Mouse (Mus musculus): ENCODE data around the gene Raf1. TPM values are rescaled to one million over a fixed set of nuclear protein-coding genes. Genes with fewer than 3 reads are reported as not detected.

The Raf1 gene
- total and polyA plus RNA-seq, 3 experiments, result 79.3 to 80.7 TPM; not detected in 1

DNA sequence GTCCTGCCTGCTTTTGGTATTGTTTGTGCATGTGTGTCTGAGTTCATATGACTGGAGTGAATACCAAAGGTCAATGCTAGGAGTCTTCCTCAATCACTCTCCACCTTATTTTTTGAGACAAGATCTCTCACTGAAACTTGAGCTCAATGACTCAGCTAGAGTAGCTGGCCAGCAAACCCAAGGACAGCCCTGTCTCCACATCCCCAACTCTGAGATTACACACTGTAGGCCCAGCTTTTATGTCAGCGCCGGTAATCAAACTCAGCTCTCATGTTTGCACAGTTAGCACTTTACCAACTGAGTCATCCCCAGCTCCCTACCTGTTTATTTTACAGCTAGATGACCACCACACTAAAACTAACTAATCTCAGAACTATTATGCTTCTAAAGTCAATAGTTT lies 42.4 kb downstream of the Raf1 start:
- TF ChIP-seq SIN3A (IDR thresholded peaks at IDR 0.05; ENCODE audit: low read length) (no peak), EP300 (IDR thresholded peaks at IDR 0.05; ENCODE audit: low read depth in 1 of 2, low read length in 2 of 2) (no peak), JUND (IDR thresholded peaks at IDR 0.05; ENCODE audit: low read depth, low read length) (no peak), MEF2A (IDR thresholded peaks at IDR 0.05; ENCODE audit: extremely low read depth, insufficient replicate concordance, low read depth, low read length, poor library complexity, severe bottlenecking) (no peak), KAT2A (conservative IDR thresholded peaks at IDR 0.05; ENCODE audit: low read depth, low read length) (no peak), CHD1 (IDR thresholded peaks at IDR 0.05; ENCODE audit: low read depth, low read length) (no peak), HCFC1 (IDR thresholded peaks at IDR 0.05; ENCODE audit: low read depth, low read length) (no peak), ZKSCAN1 (IDR thresholded peaks at IDR 0.05; ENCODE audit: low read depth, low read length) (no peak), USF1 (IDR thresholded peaks at IDR 0.05; ENCODE audit: low read depth, low read length) (no peak), MXI1 (IDR thresholded peaks at IDR 0.05; ENCODE audit: low read depth, low read length) (no peak), TAL1 (IDR thresholded peaks at IDR 0.05; ENCODE audit: low read length) (no peak), NRF1 (IDR thresholded peaks at IDR 0.05; ENCODE audit: insufficient read depth, low read depth, low read length, poor library complexity, severe bottlenecking) (no peak), E2F4 (IDR thresholded peaks at IDR 0.05; ENCODE audit: borderline replicate concordance, low read depth, low read length) (no peak), ZNF384 (IDR thresholded peaks at IDR 0.05; ENCODE audit: low read depth, low read length) (no peak), MAX (IDR thresholded peaks at IDR 0.05; ENCODE audit: low read length) (no peak), POLR2AphosphoS5 (IDR thresholded peaks at IDR 0.05; ENCODE audit: borderline replicate concordance, low read depth, low read length) (no peak)
- Histone ChIP-seq H3K9ac (ENCODE audit: control insufficient read depth, low read depth, low read length, poor library complexity, severe bottlenecking) (no peak overlapping the region), H3K79me2 (ENCODE audit: control insufficient read depth, insufficient read depth, low read length, poor library complexity) (no peaks in the 10 kb centered on the region), H3K4me3 (ENCODE audit: control insufficient read depth in 1 of 2, insufficient read depth in 1 of 2, low read depth in 2 of 2, low read length in 2 of 2) (no peak overlapping the region), H3K36me3 (ENCODE audit: control insufficient read depth in 1 of 2, insufficient read depth in 2 of 2, low read length in 2 of 2) (peaks cover 0 to 26% of the 10 kb centered on the region in 2 experiments; a peak in 2 of 4 replicates), H3K9me3 (replicated peaks; ENCODE audit: insufficient read depth, low read length) (no peaks in the 10 kb centered on the region), H3K27ac (ENCODE audit: control insufficient read depth, low read depth, low read length) (no peak overlapping the region), H3K4me1 (ENCODE audit: control insufficient read depth in 1 of 2, insufficient read depth in 2 of 2, low read length in 2 of 2) (no peaks in the 10 kb centered on the region), H3K27me3 (ENCODE audit: control insufficient read depth in 1 of 2, insufficient read depth in 2 of 2, low read length in 2 of 2) (no peaks in the 10 kb centered on the region)
- DNase-seq (ENCODE audit: low read depth, low spot score), result no peak

DNA sequence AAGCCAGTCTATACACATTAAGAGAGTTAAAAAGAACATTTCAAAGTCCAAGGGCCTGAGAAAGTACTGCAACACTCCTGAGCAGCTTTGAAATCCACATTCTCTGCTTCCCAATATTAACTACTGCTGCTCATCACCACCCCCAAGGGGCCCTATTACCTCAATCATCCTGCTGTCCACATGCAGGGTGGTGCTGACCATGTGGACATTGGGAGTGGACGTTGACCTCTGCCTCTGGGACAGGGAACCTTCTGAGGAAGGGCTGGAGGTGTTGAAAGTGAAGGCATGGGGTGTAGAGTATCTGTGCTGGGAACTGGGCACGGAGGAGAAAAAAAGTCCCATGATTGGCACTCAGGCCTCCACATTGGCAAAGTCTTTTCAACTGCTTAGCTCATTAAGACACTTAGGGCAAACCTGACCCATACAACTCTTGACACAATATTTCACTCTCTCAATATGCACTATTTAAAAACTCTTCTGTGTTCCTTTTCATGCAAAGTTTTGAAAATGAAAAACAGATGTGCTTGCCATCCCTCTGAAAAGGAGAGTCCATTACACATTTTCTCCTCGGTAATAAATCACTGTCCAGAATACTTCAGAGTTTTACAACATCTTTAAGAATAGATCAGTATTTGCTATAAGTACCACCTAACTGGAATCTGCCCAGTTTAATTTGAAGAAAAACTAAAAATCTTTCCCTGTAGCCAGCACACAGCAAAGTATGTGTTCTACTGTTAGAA lies 45.2 kb downstream of the Raf1 start:
- Histone ChIP-seq H3K4me3 (ENCODE audit: control insufficient read depth in 1 of 2, insufficient read depth in 1 of 2, low read depth in 2 of 2, low read length in 2 of 2) (no peak overlapping the region), H3K4me1 (ENCODE audit: control insufficient read depth in 1 of 2, insufficient read depth in 2 of 2, low read length in 2 of 2) (no peaks in the 10 kb centered on the region)

More for the DNA sequence above, 45.2 kb downstream of the Raf1 start:
- Histone ChIP-seq H3K9ac (ENCODE audit: control insufficient read depth, low read depth, low read length, poor library complexity, severe bottlenecking) (no peak overlapping the region), H3K27me3 (ENCODE audit: control insufficient read depth in 1 of 2, insufficient read depth in 2 of 2, low read length in 2 of 2) (no peaks in the 10 kb centered on the region), H3K36me3 (ENCODE audit: control insufficient read depth in 1 of 2, insufficient read depth in 2 of 2, low read length in 2 of 2) (peaks cover 0 to 18% of the 10 kb centered on the region in 2 experiments; a peak in 2 of 4 replicates), H3K79me2 (ENCODE audit: control insufficient read depth, insufficient read depth, low read length, poor library complexity) (no peaks in the 10 kb centered on the region), H3K27ac (ENCODE audit: control insufficient read depth, low read depth, low read length) (no peak overlapping the region), H3K9me3 (replicated peaks; ENCODE audit: insufficient read depth, low read length) (no peaks in the 10 kb centered on the region)
- TF ChIP-seq MAZ (IDR thresholded peaks at IDR 0.05; ENCODE audit: low read depth, low read length) (no peak), POLR2AphosphoS2 (IDR thresholded peaks at IDR 0.05; ENCODE audit: low read length) (no peak), CHD2 (IDR thresholded peaks at IDR 0.05; ENCODE audit: low read length) (no peak), USF2 (IDR thresholded peaks at IDR 0.05; ENCODE audit: borderline replicate concordance in 1 of 2, insufficient read depth in 1 of 2, low read depth in 1 of 2, low read length in 2 of 2) (no peak), MXI1 (IDR thresholded peaks at IDR 0.05; ENCODE audit: low read depth, low read length) (no peak)
- no peak for DNase-seq (ENCODE audit: low read depth, low spot score)

Data from MEL (cell line).